Mouse (Mus musculus) myocyte (in vitro differentiated cells): ENCODE data around the gene Gm32717. TPM values are rescaled to one million over a fixed set of nuclear protein-coding genes. Genes with fewer than 3 reads are reported as not detected.
A peak's percentile ranks its signal among the peaks of the same experiment; 100 is the strongest.
"Not testable (repeated sequence)": the region's sequence is repeated elsewhere in the genome, so short reads cannot be mapped to it uniquely, and the experiment has no call there.

Source experiments
- H3K27me3 ChIP-seq: one replicate; pipeline ENCODE4 v1.6.1; 2011; ENCODE audit not compliant: control insufficient read depth, insufficient read depth, insufficient read length
- H3K36me3 ChIP-seq: one replicate; pipeline ENCODE4 v1.6.1; 2011; ENCODE audit not compliant: control insufficient read depth, insufficient read depth
- H3K4me2 ChIP-seq: one replicate; pipeline ENCODE4 v1.6.1; 2011; ENCODE audit warnings: low read depth, control low read depth
- H3K4me3 ChIP-seq: one replicate; pipeline ENCODE4 v1.5.1; 2011; ENCODE audit warnings: mild to moderate bottlenecking, control low read depth, moderate library complexity
- H3K79me2 ChIP-seq: one replicate; pipeline ENCODE4 v1.6.1; 2011; ENCODE audit not compliant: control insufficient read depth, insufficient read depth
- H3ac ChIP-seq: one replicate; pipeline ENCODE4 v1.6.1; 2011; ENCODE audit not compliant: control insufficient read depth, insufficient read length
- CEBPB ChIP-seq: IDR thresholded peaks from 2 replicates; pipeline ENCODE4 v1.6.1; 2011; ENCODE audit warnings: mild to moderate bottlenecking, moderate library complexity; ENCODE audit not compliant: poor library complexity, insufficient read depth, severe bottlenecking
- E2F4 ChIP-seq: IDR thresholded peaks from one replicate; pipeline ENCODE4 v1.6.1; 2011; ENCODE audit warnings: mild to moderate bottlenecking, control low read depth, moderate library complexity; ENCODE audit not compliant: insufficient read depth
- MAX ChIP-seq: IDR thresholded peaks from one replicate; pipeline ENCODE4 v1.6.1; 2011; ENCODE audit warnings: low read depth, mild to moderate bottlenecking, control low read depth
- MYOD1 ChIP-seq, 3 experiments: IDR thresholded peaks; one replicate each; pipeline ENCODE4 v1.6.1; 2011; ENCODE audit warnings: control low read depth in 2 of 3, low read depth in 2 of 3, mild to moderate bottlenecking in 2 of 3, moderate library complexity in 1 of 3; ENCODE audit not compliant: insufficient read length in 2 of 3, control insufficient read depth in 1 of 3
- MYOG ChIP-seq, 3 experiments: IDR thresholded peaks; one replicate each; pipeline ENCODE4 v1.6.1; 2011; ENCODE audit warnings: control low read depth in 2 of 3, low read depth in 2 of 3, mild to moderate bottlenecking in 2 of 3; ENCODE audit not compliant: insufficient read length in 2 of 3, control insufficient read depth in 1 of 3, insufficient read depth in 1 of 3
- POLR2A ChIP-seq: IDR thresholded peaks from one replicate; pipeline ENCODE4 v1.6.1; 2011; ENCODE audit warnings: low read depth, mild to moderate bottlenecking, control low read depth, moderate library complexity; ENCODE audit not compliant: insufficient read length
- POLR2AphosphoS2 ChIP-seq: IDR thresholded peaks from one replicate; pipeline ENCODE4 v1.6.1; 2011; ENCODE audit warnings: low read depth, control low read depth; ENCODE audit not compliant: insufficient read length
- TCF12 ChIP-seq: IDR thresholded peaks from one replicate; pipeline ENCODE4 v1.6.1; 2011; ENCODE audit warnings: mild to moderate bottlenecking, control low read depth; ENCODE audit not compliant: poor library complexity, insufficient read depth, severe bottlenecking
- TCF3 ChIP-seq: IDR thresholded peaks from one replicate; pipeline ENCODE4 v1.6.1; 2011; ENCODE audit warnings: low read depth, control low read depth; ENCODE audit not compliant: insufficient read length
- USF1 ChIP-seq: IDR thresholded peaks from one replicate; pipeline ENCODE4 v1.6.1; 2011; ENCODE audit warnings: low read depth, mild to moderate bottlenecking, control low read depth, moderate library complexity
- polyA plus RNA-seq: library from polyadenylated mRNA; unstranded; fragments of >200 nt; fragmentation: generic; extraction: Trizol; gene quantifications from one replicate; pipeline ENCODE4 v1.2.1, GENCODE M21; 2012; ENCODE audit warnings: missing spikeins

Gene Gm32717
- 0.02 TPM for polyA plus RNA-seq

DNA sequence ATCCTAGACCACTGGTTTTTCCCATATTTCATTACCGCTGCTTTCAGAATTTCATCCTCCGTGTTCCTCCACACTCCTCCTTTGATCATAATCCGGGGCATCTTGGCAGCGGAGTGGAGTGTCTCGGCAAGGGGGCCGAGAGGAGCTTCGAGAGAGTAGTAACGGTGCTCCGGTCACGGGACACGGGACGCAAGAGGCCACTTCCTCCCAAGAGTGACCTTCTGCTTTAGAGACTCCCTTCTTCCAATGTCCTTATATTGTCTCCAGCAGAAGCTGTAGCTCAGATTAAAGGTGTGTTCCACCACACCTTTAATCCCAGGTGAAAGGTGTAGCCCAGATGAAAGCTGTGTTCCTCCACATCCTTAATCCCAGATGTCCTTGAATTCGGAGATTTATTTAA, at the start of gene Gm32717:
TSS of gene Gm32717 (minus strand) at position 101 of the 400 bp plus-strand sequence.
- H3K36me3 ChIP-seq, H3ac ChIP-seq, H3K4me3 ChIP-seq, H3K4me2 ChIP-seq, H3K27me3 ChIP-seq, H3K79me2 ChIP-seq: not testable (repeated sequence)

DNA sequence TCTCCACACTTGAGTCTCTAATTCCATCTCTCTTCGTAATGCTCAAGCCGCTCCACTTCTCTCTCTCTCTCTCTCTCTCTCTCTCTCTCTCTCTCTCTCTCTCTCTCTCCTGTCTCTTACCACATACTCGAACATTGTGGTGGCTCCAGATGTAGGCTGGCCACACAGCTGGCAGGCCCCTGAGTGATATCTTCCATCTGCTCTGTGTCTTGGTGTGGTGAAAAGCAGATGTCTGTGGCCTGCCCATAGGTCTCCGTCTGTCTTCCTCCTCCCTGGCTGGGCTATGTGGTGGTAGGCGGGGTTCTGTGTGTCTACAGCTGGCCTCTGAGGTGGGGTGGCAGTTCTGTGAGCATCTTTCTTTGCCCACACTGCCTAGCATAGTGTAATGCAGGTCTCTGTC, 42.4 kb upstream of the Gm32717 start:
- not testable (repeated sequence) for H3K4me3 ChIP-seq, H3K79me2 ChIP-seq, H3K27me3 ChIP-seq, H3K36me3 ChIP-seq, H3ac ChIP-seq, H3K4me2 ChIP-seq

DNA sequence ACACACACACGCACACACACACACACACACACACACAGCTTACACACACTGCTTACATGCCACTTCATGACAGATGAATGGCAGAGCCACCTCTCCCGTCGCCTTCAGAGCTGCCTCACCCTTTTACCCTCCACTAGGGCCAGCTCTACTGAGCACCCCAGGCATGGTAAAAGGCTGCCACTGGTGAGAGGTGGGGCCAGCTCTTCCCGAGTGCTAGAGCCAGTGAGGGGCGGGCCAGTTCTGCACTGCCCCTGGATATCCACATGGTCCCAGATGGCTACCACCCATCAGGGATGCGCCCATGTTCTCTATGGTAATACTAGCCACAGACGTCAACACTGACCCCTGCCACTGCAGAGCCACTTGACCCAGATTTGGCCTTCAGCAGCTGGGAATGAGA, 42.0 kb upstream of the Gm32717 start:
- not testable (repeated sequence) for H3K4me3 ChIP-seq, H3K36me3 ChIP-seq, H3K27me3 ChIP-seq, H3K79me2 ChIP-seq, H3K4me2 ChIP-seq, H3ac ChIP-seq

DNA sequence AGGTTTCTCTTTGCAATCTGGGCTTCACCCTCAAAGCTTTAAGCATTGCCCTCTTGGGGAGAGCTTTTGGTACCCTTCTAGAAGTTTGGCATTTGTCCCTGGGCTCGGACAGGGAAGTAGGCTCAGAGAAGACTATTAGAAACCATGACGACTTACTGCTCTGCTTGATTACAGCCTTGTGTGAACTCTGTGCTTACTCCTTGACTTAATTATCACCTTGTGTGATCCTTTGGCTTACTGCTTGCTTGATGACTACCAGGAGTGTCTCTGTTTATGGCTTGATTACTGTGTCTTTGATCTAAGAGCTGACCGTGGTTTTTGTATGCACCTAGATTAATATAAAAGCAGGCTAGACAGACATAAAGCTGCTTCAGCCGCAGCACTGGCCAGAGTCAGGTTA, 37.5 kb upstream of the Gm32717 start:
- H3K36me3 ChIP-seq, H3K79me2 ChIP-seq, H3K4me3 ChIP-seq, H3ac ChIP-seq, H3K4me2 ChIP-seq, H3K27me3 ChIP-seq: not testable (repeated sequence)

DNA sequence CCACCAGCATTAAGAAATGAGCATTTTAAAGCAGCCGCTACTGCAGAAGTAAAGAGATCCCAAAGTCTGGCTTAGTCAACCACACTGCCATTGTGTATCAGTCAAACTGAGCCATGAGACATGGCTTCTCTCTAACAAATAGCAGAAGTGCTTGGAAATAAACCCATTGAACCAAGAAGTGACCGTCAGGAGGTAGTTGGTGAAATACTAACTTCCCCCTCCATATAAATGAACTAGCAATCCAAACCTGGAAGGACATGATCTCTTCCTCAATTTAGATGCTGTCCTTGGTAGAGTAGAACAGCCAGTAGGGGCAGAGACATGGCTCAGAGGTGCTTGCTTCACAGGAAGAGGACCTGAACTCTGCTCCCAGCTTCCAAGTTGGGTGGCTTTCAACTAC, 30.8 kb upstream of the Gm32717 start:
- H3K27me3 ChIP-seq, H3K4me2 ChIP-seq, H3K4me3 ChIP-seq, H3ac ChIP-seq, H3K36me3 ChIP-seq, H3K79me2 ChIP-seq: not testable (repeated sequence)

DNA sequence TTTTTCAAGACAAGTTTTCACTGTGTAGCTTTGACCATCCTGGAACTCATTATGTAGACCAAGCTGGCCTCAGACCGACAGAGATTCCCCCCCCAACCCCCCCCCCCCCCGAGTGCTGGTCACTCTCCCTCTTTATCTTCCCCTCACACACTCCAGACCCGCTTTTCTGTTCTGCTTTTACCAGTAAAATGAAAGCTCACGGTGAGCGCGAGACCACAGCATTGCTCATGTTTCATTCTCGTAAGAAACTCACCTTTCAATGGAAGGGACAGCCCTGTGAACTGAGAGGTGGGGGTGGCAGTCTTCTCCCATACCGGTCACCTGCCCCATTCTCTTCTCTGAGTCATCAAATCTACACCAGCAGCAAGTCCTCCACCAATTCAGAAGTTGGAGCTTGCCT, 28.2 kb upstream of the Gm32717 start:
- H3K79me2 ChIP-seq, H3ac ChIP-seq, H3K27me3 ChIP-seq, H3K36me3 ChIP-seq, H3K4me3 ChIP-seq, H3K4me2 ChIP-seq: not testable (repeated sequence)

DNA sequence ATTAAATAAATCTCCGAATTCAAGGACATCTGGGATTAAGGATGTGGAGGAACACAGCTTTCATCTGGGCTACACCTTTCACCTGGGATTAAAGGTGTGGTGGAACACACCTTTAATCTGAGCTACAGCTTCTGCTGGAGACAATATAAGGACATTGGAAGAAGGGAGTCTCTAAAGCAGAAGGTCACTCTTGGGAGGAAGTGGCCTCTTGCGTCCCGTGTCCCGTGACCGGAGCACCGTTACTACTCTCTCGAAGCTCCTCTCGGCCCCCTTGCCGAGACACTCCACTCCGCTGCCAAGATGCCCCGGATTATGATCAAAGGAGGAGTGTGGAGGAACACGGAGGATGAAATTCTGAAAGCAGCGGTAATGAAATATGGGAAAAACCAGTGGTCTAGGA, 17.8 kb upstream of the Gm32717 start, which contains the start of gene Gm32802:
TSS of gene Gm32802 (plus strand) at position 301 of the 400 bp plus-strand sequence.
- not testable (repeated sequence) for H3K36me3 ChIP-seq, H3K4me3 ChIP-seq, H3K27me3 ChIP-seq, H3K4me2 ChIP-seq, H3K79me2 ChIP-seq, H3ac ChIP-seq

DNA sequence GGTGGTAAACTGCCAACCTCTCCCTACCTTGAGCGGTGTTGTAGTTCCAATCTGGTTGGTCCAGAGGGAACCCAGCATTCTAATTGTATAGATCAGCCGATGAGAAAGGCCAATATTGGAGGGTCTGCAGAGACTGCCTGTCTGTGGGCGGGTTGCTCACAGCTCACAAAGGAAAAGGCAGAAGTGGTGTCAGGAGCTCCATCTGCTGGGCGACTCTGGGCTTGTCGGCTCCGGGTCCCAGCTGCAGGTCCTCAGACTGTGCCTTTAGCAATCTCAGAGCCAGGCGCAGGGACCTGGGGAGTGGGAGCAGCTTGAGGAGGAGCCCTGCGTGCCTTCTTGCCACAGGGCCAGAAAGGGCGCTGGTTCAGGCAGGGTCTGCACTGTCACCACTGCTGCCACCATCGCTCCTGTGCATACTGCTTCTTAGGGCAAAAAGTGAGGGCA, 10.3 kb upstream of the Gm32717 start:
- no peak overlapping the region for H3K4me3 ChIP-seq
- no peak for TF ChIP-seq MYOG (IDR thresholded peaks at IDR 0.05; ENCODE audit: control insufficient read depth in 1 of 3, insufficient read depth in 1 of 3, insufficient read length in 2 of 3, low read depth in 2 of 3)
- no peak for TF ChIP-seq USF1
- TF ChIP-seq TCF3: no peak
- no peak for TF ChIP-seq MAX
- no peak for TF ChIP-seq E2F4
- no peak for TF ChIP-seq POLR2A
- TF ChIP-seq POLR2AphosphoS2: no peak
- TF ChIP-seq MYOD1 (IDR thresholded peaks at IDR 0.05; ENCODE audit: control insufficient read depth in 1 of 3, insufficient read length in 2 of 3, low read depth in 2 of 3): no peak
- TF ChIP-seq TCF12: no peak
- no peak for TF ChIP-seq CEBPB
- no peak overlapping the region for H3K4me2 ChIP-seq

DNA sequence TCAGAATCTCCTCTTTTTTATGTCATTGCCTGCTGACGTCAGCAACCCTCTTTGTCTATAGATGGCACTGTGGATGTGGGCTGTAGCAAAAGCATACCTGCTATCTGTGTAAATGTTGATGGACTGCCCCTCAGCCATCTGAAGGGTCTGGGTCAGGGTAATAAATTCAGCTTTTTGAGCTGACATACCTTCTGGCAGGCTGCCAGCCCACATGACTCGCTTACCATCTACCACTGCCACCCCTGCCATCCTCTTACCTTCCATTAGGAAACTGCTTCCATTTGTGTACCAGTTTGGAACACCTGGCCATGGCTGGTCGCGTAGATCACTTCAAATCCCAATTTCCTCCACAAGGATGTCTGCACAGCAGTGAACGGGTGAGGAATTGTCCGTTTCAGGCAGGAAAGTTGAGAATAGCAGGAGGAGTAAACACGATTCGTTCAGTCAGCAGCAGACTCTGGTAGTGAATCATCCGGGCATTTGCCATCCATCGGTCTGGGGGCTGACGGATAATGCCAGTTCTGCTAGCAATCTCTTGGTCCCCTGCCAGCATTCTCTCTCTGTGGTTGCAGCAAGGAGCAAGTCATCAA, 8.5 kb upstream of the Gm32717 start:
- not testable (repeated sequence) for H3K79me2 ChIP-seq, H3K27me3 ChIP-seq, H3K36me3 ChIP-seq, H3ac ChIP-seq, H3K4me3 ChIP-seq
- peak overlapping the region; percentile 21 for H3K4me2 ChIP-seq

More for the DNA sequence above, 10.3 kb upstream of the Gm32717 start:
- Histone ChIP-seq H3K36me3 (no peaks in the 10 kb centered on the region), H3ac (no peak overlapping the region), H3K79me2 (no peaks in the 10 kb centered on the region), H3K27me3 (no peaks in the 10 kb centered on the region)

DNA sequence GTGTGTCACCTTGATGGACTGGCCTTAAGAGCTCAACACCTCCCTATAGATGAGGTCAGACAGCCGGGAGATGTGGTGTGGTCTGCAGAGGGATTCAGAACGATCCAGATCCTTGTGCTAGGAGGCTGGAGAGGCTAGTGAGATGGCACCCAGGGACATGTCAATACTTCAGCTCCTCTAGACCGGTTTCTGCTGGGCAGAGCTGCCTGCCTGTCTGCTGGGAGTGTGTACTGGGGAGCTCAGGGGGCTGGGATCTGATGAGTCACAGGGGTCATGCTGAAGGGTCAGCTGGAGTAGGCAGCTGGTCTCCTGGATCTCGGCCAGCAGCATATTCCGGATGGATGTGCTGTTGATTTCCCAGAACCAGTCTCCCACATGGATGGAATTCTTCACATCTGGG, 8.0 kb downstream of the Gm32717 start:
- H3K4me2 ChIP-seq, H3K4me3 ChIP-seq, H3ac ChIP-seq, H3K79me2 ChIP-seq, H3K27me3 ChIP-seq, H3K36me3 ChIP-seq: not testable (repeated sequence)

DNA sequence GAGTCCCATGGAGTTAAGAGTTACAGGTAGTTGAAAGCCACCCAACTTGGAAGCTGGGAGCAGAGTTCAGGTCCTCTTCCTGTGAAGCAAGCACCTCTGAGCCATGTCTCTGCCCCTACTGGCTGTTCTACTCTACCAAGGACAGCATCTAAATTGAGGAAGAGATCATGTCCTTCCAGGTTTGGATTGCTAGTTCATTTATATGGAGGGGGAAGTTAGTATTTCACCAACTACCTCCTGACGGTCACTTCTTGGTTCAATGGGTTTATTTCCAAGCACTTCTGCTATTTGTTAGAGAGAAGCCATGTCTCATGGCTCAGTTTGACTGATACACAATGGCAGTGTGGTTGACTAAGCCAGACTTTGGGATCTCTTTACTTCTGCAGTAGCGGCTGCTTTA, 13.0 kb downstream of the Gm32717 start:
- not testable (repeated sequence) for H3K4me3 ChIP-seq, H3K79me2 ChIP-seq, H3K27me3 ChIP-seq, H3K4me2 ChIP-seq, H3ac ChIP-seq, H3K36me3 ChIP-seq
